Mouse (Mus musculus) layer of hippocampus, adult 8-10 months (tissue): ENCODE data around the gene Atg2b. TPM values are rescaled to one million over a fixed set of nuclear protein-coding genes. Genes with fewer than 3 reads are reported as not detected.

Experiments used
- DNase-seq, 2 experiments: peaks; one replicate each; pipeline ENCODE4 v3.0.0; 2022; ENCODE audit warnings: low spot score in 2 of 2
- total RNA-seq, 4 experiments: library from RNA; stranded (reverse); gene quantifications; 2 replicates each; pipeline ENCODE4 v1.2.4; 2022

Atg2b gene
- total RNA-seq, 4 experiments from 2014 or later = 43.1 to 56.3 (median 47.8) TPM

DNA sequence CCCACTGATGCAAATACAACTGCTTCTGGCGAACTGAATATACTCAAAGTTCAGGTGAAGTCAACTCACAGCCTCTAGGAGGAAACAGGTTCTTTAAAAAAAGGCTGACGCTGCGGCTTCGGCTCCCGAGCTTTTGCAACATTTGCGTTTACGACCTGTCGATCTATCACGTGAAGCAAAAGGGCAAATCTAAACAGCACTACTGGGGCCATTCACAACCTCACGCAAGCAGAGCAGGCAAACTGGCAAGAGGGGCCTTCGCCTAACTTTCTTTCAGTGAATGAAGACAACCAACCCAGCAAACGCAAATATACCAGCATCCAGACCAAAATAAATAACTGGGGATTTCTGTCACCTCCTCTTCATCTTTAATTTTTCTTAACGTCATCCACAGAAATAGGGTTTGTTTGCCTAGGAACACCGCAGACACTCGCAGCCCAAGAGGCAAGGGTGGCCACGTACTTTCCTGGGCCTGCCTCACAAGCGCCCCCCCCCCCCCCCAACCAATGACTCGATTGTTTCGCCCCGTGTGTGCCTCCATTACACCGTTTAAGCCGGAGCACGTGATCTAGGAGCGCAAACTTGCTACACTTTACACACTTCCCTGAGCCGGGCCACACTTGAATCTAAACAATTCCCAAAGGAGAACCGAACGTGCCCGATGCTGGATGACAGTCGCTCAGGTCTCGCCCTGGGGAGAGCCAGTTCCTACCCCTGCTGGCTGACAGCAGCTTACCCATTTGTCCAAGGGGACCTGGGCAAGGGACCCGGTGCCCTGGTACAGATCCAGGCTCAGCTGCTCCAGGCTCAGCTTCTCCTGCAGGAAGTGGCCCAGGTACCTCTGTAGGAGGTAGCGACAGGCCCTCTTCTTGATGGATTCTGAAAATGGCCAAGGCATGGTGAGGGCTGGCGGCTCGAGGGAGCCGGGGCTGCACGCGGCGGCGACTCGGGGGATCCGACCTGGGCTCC is 794 bp downstream of the Atg2b start, which contains the start of gene Gskip:
Gskip (plus strand) TSS at position 897 of the 969 bp plus-strand sequence.
- DNase-seq = peak in 1 of 2 experiments; percentile 29

DNA sequence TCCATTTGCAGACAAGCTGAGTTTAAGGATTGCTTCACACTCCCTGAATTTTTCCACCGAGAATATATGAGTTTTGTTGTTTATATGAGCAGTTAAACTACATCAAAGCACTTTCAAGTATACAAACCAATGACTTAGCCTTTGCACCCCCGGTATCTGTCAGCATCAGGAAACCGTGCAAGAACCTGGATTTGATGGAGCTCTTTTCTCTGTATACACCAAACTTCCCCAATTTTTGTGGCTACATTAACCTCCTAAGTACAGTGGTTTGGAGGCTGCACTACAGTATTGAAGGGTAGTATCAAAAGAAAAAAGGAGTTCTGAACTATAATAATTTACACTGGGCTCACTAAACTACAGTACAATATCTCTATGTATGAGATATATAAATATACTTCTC is 6.2 kb downstream of the Atg2b start:
- DNase-seq = no peak

DNA sequence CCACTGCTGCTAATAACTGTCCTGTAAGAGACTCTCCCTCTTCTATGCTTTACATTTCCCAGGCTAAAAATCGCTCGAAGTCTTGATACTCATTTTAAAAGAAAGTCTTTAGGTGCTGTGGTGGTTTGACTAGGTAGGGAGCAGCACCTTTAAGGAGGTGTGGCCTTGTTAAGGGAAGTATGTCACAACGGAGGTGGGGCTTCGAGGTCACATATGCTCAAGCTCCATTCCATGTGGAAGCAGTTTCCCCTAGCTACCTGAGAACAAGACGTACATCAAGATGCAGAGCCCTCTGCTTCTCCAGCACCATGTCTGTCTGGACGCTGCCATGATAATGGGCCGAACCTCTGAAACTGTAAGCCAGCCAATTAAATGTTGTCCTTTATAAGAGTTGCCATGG is 6.8 kb downstream of the Atg2b start:
- DNase-seq = no peak

DNA sequence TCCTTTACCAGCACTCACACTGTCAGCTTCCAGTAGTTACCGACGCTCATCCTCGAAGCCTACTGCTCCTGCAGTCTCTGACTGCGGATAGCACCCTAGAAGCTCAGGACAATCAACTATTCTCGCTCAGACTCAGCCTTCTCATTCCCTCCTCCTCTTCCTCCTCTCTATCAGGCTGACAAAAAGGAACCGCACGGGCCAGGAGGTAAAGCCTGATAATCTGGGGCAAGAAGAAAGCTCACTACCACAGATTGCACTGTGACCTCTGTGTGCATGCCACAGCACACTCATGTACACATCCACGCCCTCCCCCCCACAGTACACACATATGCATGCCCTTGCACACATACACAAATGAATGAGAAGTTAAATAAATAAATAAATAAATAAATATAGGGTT is 8.7 kb downstream of the Atg2b start:
- DNase-seq = no peak

DNA sequence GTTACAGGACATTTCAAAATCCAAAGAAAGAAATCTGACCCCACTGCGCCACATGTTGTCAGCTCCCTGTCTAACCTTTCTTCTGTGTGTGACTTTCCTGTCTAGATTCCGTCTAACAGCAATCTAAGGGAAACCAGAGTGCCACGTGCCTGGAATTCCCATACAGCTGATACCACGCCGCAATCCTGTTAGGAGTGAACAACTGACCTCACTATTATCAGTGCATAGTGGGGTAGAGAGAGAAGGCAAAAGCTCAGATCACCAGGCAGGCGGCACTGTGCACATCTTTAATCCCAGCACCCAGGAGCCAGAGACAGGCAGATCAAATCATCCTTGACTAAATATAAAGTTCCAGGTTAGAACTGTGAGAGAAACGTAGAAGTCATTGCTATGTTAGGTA is 29.2 kb downstream of the Atg2b start:
- no peak for DNase-seq

DNA sequence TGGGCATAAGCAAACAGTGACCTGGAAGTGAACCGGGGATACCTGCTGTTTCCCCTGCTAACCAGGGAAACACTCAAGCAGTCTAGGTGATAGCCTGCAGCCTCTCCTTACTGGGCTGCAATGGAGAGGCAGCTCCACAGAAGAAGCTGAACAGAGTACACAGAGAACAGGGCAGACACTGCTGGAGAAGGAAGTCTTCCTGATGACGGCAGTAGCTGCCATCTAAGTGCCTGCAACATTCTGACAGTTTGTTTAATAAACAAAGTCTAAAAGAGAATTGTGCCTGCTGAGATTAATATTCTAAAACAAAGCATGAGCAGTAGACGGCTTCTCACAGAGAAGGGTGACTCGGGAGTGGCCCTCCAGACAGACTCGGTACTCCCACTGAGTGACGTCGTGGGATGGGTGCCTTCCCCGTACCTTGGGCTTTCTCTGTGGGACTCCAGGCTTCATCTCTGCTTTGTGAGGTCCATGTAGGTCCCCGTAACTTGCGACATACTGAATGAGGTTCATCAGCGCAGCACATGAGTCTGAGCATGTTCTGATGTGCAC is 42.2 kb downstream of the Atg2b start:
- no peak for DNase-seq

DNA sequence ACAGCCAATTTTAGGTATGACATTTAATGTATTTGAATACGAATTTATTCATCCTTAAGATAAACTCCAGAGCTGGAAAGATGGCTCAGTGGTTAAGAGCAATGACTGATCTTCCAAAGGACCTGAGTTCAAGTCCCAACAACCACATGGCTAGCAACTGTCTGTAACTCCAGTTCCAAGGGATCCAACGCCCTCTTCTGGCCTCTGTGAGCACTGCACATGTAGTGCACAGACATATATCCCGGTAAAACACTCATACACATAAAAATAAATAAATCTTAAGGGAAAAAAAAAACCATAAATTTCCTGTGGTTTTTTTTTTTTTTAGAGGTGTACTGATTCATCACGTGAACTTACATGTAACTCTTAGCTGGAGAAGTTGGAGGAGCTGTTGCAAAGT is 47.5 kb downstream of the Atg2b start:
- DNase-seq = no peak

DNA sequence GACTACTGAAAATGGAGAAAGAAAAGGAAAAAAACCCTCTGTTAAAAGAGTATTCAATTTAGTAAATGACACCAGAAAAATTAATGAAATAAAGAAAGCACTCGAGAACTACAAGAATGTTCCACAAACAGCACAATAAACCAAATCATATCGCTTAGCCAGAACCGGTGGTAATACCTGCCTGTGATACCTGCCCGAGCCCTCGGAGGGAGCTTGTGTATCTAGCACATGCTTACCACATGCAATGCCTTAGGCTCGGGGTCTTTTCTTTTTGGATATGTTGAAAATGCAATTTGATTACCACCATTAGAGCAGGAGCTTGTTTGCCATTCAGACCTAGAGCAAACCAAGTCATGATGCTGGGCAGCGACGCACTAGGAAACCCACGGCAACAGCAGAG is 48.5 kb downstream of the Atg2b start:
- DNase-seq = no peak

DNA sequence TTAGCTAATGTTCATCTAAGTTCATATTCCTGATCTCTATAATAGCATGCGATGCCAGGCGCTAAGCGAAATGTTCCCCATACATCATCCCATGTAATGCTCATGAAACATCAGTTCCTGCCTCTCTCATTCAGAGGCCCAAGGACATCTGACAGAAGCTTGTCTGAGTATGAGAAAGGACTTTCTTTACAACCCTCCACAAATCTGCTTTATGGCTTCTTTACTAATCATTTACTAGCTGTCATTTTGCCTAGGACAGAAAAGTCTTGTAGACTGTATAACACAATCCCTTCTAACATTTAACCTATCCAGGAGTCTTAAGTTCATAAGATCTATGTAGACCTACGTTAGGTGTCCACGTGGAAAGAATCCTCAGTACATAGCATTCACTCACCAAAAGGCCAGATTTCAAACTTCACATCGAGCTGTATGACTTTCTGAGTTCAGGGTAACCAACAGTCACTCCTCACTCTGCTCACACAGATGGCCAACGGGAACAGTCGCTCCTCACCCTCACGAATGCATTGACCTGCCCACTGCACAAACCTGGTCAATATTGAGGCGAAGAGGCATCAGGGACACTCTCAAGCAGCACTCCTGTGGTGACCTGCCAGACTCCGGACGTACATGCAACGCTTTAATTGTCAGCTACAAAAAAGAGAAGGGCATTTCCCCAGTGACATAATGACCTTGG is 50.5 kb downstream of the Atg2b start:
- no peak for DNase-seq

DNA sequence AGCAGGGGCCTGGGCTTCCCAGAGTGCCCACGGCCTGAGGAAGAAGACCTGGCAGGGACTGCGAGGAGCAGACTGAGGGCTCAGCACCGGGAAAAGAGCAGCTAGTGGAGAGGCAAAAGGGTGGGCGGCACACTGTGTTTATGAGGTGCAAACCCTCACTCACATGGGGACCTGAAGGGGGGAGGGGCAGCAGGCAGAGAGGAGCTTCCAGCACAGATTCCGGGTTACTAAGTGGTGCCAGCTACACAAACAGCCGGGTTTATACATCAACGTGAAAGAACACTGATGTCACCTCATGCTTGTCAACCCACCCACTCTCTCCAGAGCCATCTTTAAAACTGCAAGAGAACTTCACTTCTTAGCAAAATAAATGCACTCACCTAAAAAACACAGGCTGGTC is 59.2 kb downstream of the Atg2b start:
- peak in 1 of 2 experiments; percentile 32 for DNase-seq

DNA sequence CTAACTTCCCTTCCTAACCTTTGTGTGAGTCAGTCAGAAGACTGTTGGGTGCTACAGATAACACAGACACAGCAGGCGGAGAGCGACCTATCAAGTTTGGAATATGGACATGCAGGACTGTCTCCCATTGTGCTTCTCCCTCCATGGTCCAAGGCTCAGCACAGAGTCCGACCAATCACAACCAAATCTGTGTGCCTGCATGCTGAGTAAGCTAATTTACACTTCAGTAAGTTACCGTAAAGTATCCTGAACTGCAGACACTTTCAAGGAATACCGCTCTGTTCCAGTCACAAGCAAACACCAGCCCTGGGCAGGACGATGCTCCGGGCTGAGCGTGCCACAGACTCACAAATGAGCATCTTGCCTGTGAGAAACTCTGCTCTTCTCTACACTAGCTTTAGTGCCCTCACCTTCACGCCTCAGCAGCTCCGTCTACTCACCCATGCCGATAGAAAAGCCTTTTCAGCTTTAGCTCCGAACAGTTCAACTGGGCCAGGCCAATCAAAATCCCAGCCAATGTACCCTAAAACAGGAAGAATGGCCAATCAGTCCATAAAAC is 62.0 kb downstream of the Atg2b start:
- DNase-seq = no peak

DNA sequence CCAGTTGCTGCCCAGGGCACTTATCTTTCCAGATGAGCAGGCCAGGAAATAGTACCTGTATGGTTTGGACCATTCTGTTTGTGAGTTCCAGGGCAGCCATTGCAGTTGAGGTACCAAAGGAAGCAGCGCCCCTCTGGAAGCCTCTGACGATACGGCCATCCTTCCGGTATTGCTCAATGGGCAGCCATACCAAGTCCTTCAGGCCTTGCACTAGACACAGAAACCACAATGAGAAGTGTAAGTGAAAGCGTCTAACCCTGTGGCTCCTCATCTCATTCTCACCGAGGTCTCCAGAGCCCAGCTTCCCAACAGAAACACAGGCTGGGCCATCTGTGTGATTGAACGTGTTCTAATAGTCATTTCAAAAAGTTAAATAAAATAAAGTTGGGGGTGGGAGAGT is 63.0 kb downstream of the Atg2b start:
- DNase-seq = no peak

DNA sequence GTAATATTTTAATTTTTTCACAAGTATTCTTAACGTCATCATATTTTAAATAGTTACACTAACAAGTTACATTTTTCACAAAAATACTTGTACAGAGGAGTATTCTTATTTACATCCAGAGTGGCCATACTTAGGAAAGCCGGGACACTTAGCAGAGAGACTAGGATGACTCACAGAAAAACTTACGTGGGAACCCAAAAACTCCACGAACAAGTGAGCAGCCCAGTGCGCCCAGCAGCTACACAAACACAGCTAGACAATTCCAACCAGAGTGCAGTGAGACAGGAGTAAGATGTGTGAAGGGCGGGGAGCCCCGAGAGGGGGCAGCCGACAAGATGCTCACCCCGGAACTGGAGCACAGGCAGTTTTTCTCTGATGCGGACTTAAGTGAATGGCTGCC is 71.5 kb downstream of the Atg2b start:
- no peak for DNase-seq

DNA sequence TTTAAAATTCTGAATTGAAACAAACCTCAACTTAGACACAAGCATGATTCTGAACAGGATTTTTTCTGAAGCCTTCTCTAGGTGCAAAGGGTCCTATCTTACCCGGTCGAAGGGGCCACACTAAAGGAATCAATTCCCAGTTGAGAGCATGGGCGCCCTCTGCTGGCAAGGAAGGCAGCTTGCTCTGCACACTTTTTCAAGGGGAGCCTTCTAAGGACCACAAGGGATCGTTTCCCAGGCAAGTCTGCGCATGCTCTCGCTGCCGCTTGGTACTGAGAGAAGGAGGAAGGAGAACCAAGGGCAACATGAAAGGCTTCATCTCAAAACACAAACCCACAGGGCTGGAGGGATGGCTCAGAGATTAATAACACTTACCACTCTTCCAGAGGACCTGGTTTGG is 73.3 kb downstream of the Atg2b start:
- peak; percentile 23 to 52 for DNase-seq

DNA sequence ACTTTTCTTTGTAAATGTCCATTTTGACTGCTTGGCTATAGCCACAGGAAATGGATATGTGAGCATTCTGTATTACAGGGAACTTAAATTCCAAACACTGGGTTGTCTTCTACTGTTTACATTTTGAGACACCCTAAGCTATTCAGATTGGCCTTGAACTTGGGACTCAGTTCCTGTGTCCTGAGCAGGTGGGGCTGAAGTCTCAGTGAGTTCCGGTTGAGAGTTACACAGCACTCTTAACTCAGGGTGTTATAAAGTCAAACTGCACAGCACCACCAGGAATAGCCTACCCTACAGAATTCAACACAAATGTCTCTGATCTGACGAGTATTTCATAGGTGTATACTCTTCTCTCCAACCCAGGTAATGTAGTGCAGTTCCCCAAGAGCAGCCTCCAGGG is 74.0 kb downstream of the Atg2b start:
- no peak for DNase-seq

DNA sequence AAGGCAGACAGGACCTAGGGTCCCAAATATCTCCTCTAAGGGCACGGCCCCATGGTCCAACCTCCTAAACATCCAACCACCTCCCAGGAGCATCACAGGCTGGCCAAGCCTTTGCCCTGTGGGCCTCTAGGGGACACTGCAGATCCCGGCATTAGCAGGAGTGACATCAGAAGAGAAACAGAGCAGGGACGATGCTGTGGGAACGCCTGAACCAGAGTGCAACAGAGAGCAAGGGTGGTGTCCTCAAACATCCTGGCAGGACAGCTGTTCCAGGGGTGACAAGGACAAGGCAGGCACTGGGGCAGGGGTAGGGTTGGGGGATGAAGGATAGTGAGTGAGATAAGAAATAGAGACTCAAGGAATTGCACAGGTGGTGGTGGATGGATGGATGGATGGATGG is 78.1 kb downstream of the Atg2b start:
- DNase-seq = no peak

DNA sequence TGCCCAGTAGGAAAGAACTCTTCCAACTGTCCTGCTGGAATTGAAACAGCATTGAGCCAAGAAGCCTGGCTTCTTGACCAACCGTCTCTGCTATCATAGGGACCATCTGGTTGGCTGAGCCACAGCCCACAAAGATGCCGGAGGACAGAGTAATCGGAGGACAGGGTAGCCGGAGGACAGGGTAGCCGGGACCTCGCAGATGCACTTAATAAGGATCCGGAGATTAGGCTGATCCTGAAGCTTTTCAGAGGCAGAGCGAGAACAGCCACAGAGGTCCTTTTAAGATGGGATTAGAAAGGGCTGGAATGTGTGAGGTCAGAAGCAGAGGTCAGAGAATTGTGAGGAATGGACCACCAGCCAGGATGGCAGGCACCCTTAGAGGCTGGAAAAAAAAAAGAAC is 79.8 kb downstream of the Atg2b start:
- DNase-seq = no peak

DNA sequence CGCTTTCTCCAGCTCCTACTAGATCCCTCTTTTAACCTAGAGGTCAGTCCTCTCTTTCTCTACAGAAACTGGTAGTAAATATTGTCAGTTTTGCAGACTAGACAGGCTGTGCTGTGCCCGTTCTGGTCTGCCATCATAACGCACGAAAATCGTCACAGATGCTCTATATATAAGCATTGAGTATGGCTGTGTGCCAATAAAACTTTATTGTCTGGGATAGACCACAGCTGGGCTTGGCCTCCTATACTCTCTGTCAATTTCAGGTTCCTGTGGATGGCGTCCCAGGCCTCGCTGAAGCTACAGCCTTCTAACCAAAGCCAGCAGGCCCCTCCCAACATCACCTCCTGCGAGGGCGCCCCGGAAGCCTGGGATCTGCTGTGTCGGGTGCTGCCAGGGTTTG is 81.1 kb downstream of the Atg2b start:
- DNase-seq = no peak

DNA sequence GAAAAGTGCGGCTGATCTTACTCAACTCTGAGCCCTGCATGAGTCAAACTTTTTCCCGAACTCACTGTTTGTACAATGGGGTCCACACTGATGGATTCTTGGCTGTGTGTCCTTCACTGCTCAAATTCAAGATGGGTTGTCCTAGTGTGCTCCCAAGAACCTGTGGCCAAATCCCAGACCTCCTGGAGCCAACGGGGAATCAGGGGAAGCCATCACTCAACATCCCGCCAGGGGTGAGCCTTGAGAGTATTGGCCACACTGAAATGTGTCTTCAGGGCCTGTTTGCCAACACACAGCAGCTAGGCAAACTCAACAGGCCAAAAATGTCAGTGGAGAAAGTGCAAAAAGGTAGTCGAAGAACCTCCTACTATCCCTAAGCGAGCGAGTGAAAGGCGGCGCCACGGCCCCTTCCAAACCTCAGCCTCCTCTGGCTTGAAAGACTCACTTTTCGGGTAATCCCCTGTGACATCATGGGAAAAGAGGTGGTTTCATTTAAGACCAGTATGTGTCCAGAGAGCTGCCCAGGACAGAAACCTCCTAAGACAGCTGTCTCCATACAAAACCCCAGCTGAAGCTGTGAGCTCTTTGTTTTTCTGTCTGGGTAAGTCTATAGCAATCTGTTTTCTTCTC is 82.3 kb downstream of the Atg2b start, which contains the start of gene Bdkrb1:
Bdkrb1 (plus strand) TSS at position 505 of the 630 bp plus-strand sequence.
- no peak for DNase-seq

DNA sequence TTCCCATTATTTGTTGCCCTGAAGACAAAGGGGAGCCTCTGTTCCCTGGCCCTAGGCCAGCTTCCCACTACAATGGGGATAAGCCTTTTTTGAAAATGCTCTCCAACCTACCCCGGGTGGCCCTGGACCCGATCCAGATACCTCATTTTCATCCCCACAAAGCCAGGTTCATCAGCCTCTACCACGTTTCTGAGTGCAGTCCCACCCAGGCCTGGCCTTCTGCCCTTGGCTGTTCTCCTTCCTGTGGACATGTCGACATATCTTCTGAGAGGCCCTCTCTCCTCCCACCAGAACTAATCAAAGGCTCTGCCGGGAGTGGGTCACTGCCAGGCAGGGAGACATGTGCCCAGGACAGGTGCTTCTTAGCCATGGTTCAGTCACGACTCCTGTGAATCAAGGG is 83.4 kb downstream of the Atg2b start:
- DNase-seq = no peak

DNA sequence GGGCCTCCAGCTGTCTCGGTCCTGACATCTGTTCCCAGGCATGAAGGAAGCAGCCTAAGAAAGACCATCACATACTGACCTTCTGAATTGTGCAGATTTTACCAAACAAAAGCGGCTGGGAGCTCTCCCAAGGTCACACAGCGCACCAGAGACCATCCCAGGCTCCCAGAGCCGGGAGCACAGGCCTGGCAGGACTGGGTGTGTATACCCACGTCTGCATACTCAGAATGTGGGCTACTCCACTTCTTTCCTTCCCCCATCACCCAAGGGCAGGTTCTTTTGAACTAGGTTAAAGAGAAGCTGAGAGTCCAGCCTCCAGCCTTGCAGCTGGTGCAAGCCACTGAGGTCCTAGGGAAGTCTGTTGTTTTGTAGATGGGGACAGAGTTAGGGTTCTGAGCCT is 85.9 kb downstream of the Atg2b start:
- DNase-seq = no peak
